Mouse (Mus musculus): Measurements from ENCODE around the gene Ovol2.

DNA sequence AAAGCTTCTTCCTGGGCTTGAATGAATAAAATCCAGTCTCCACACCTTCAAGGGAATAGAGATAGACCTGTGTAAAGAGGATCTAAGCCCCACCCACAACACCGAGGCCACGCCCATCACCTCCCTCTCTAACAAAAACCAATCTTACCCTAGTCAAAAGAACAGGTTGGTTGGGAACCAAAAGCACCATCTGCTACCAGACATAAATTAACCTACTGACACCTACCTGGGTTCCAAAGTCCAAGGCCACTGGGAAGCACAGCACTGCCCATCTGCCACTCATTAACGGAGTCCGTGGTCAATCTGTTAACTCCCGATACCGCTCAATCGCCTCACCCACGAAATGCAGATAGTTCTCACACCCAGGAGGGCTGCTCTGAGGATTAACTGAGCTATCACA is 23.4 kb downstream of the Ovol2 start:
- no peak for TF ChIP-seq CTCF (IDR thresholded peaks at IDR 0.05)
- TF ChIP-seq EP300 (IDR thresholded peaks at IDR 0.05): no peak
